Mouse (Mus musculus) forebrain, embryonic 13.5 days (tissue): ENCODE results near the gene Emc8. TPM values are rescaled to one million over a fixed set of nuclear protein-coding genes. Genes with fewer than 3 reads are reported as not detected.
A peak's percentile ranks its signal among the peaks of the same experiment; 100 is the strongest.

Source experiments
- ATAC-seq: fragments of 200-750 bp; cut with Nextera tagmentation; 2 replicates; pipeline ENCODE4 v1.8.0; 2017
- H3K27ac ChIP-seq: fragments of 300-500 bp; sonication (generic); 2 replicates; pipeline ENCODE4 v1.5.1; 2015; ENCODE audit warnings: inconsistent platforms, mild to moderate bottlenecking, moderate library complexity
- H3K27me3 ChIP-seq: fragments of 300-500 bp; sonication (generic); 2 replicates; pipeline ENCODE4 v1.6.1; 2015; ENCODE audit warnings: mild to moderate bottlenecking, inconsistent platforms
- H3K36me3 ChIP-seq: fragments of 300-500 bp; sonication (generic); 2 replicates; pipeline ENCODE4 v1.6.1; 2015; ENCODE audit warnings: mild to moderate bottlenecking, inconsistent platforms; ENCODE audit not compliant: poor library complexity, severe bottlenecking
- H3K4me1 ChIP-seq: fragments of 300-500 bp; sonication (generic); 2 replicates; pipeline ENCODE4 v1.6.1; 2015; ENCODE audit warnings: inconsistent platforms
- H3K4me2 ChIP-seq: fragments of 300-500 bp; sonication (generic); 2 replicates; pipeline ENCODE4 v1.6.1; 2015; ENCODE audit warnings: inconsistent platforms, mild to moderate bottlenecking, moderate library complexity
- H3K4me3 ChIP-seq: fragments of 300-500 bp; sonication (generic); 2 replicates; pipeline ENCODE4 v1.5.1; 2015; ENCODE audit warnings: mild to moderate bottlenecking, inconsistent platforms
- H3K9ac ChIP-seq: fragments of 300-500 bp; sonication (generic); 2 replicates; pipeline ENCODE4 v1.6.1; 2015; ENCODE audit warnings: mild to moderate bottlenecking, inconsistent platforms
- H3K9me3 ChIP-seq: fragments of 300-500 bp; sonication (generic); replicated peaks from 2 replicates; pipeline ENCODE4 v1.6.1; 2016; ENCODE audit warnings: inconsistent platforms
- WGBS: fragments of 180-500 bp; shearing (Covaris S2); methylation state at CpG from one replicate; pipeline ENCODE4 v1.1.7; 2015; 5-methylcytosine and 5-hydroxymethylcytosine counted together
- polyA plus RNA-seq: library from polyadenylated mRNA; unstranded; fragments of >200 nt; fragmentation: Nextera tagmentation; extraction: Ambion mirVana; gene quantifications from 2 replicates; pipeline ENCODE4 v1.2.1, GENCODE M21; 2015

The Emc8 gene
- polyA plus RNA-seq = 221 and 234 TPM in 2 replicates

- no peaks in the 10 kb centered on the region for H3K27me3 ChIP-seq
- H3K4me3 ChIP-seq = peak within 1 kb of the TSS; percentile 86
- peaks cover 37% of the 10 kb centered on the region for H3K36me3 ChIP-seq
- H3K4me1 ChIP-seq = peaks cover 55% of the 10 kb centered on the region
- ATAC-seq = no peak
- 1% methylated on average over 38 of the region's 51 CpGs for WGBS
- peak within 1 kb of the TSS; percentile 81 for H3K27ac ChIP-seq
- no peaks in the 10 kb centered on the region for H3K9me3 ChIP-seq
- peak within 1 kb of the TSS; percentile 93 for H3K4me2 ChIP-seq
- peak within 1 kb of the TSS; percentile 94 for H3K9ac ChIP-seq
Measured at GRCm38 (mm10) chr8:120668374-120668905, at the start of gene Emc8. TSS of gene Emc8 (minus strand) at chr8:120668573.

- H3K36me3 ChIP-seq = no peaks in the 10 kb centered on the region
- no peak overlapping the region for H3K27ac ChIP-seq
- H3K9ac ChIP-seq = no peak overlapping the region
- no peak overlapping the region for H3K4me2 ChIP-seq
- no peaks in the 10 kb centered on the region for H3K9me3 ChIP-seq
- WGBS = 84% methylated on average over 15 of the region's 15 CpGs
- no peak for ATAC-seq
- H3K4me1 ChIP-seq = no peaks in the 10 kb centered on the region
- H3K4me3 ChIP-seq = no peak overlapping the region
- no peaks in the 10 kb centered on the region for H3K27me3 ChIP-seq
Measured at GRCm38 (mm10) chr8:120715996-120716680, 47.8 kb upstream of the Emc8 start.

GRCm38 (mm10) chr8:120715200-120715599 is 46.8 kb upstream of the Emc8 start:
- Histone ChIP-seq H3K9me3 (no peaks in the 10 kb centered on the region), H3K27me3 (no peaks in the 10 kb centered on the region), H3K9ac (no peak overlapping the region), H3K4me2 (no peak overlapping the region), H3K27ac (no peak overlapping the region), H3K4me3 (no peak overlapping the region), H3K36me3 (no peaks in the 10 kb centered on the region), H3K4me1 (no peaks in the 10 kb centered on the region)
- 86% methylated on average over 6 of the region's 6 CpGs for WGBS
- no peak for ATAC-seq

GRCm38 (mm10) chr8:120709176-120709575 is 40.8 kb upstream of the Emc8 start:
- Histone ChIP-seq H3K36me3 (no peaks in the 10 kb centered on the region), H3K9me3 (no peaks in the 10 kb centered on the region), H3K4me2 (no peak overlapping the region), H3K4me3 (no peak overlapping the region), H3K9ac (no peak overlapping the region), H3K4me1 (no peaks in the 10 kb centered on the region), H3K27ac (no peak overlapping the region), H3K27me3 (no peaks in the 10 kb centered on the region)
- WGBS = 93% methylated on average over 10 of the region's 10 CpGs
- ATAC-seq = no peak

- Histone ChIP-seq H3K4me2 (no peak overlapping the region), H3K4me3 (no peak overlapping the region), H3K36me3 (no peaks in the 10 kb centered on the region), H3K27me3 (no peaks in the 10 kb centered on the region), H3K9me3 (no peaks in the 10 kb centered on the region), H3K4me1 (no peaks in the 10 kb centered on the region), H3K27ac (no peak overlapping the region), H3K9ac (no peak overlapping the region)
- WGBS = 78% methylated on average over 3 of the region's 3 CpGs
- no peak for ATAC-seq
Measured at GRCm38 (mm10) chr8:120706193-120706592, 37.8 kb upstream of the Emc8 start.

GRCm38 (mm10) chr8:120705163-120705562 is 36.8 kb upstream of the Emc8 start:
- WGBS = 87% methylated on average over 15 of the region's 15 CpGs
- Histone ChIP-seq H3K4me2 (no peak overlapping the region), H3K9me3 (no peaks in the 10 kb centered on the region), H3K27ac (no peak overlapping the region), H3K36me3 (no peaks in the 10 kb centered on the region), H3K4me3 (no peak overlapping the region), H3K27me3 (no peaks in the 10 kb centered on the region), H3K9ac (no peak overlapping the region), H3K4me1 (no peaks in the 10 kb centered on the region)
- ATAC-seq = no peak

GRCm38 (mm10) chr8:120704203-120704602 is 35.8 kb upstream of the Emc8 start:
- Histone ChIP-seq H3K36me3 (no peaks in the 10 kb centered on the region), H3K9ac (no peak overlapping the region), H3K4me1 (no peaks in the 10 kb centered on the region), H3K4me3 (no peak overlapping the region), H3K27me3 (no peaks in the 10 kb centered on the region), H3K27ac (no peak overlapping the region), H3K9me3 (no peaks in the 10 kb centered on the region), H3K4me2 (no peak overlapping the region)
- ATAC-seq = no peak
- WGBS = 81% methylated on average over 9 of the region's 9 CpGs

GRCm38 (mm10) chr8:120701758-120702465 is 33.5 kb upstream of the Emc8 start:
- H3K27me3 ChIP-seq = no peaks in the 10 kb centered on the region
- no peak overlapping the region for H3K4me2 ChIP-seq
- no peak overlapping the region for H3K9ac ChIP-seq
- no peak for ATAC-seq
- H3K9me3 ChIP-seq = no peaks in the 10 kb centered on the region
- WGBS = 71% methylated on average over 19 of the region's 19 CpGs
- peaks cover 3% of the 10 kb centered on the region; the same call in 1 of the 2 replicates for H3K4me1 ChIP-seq
- H3K36me3 ChIP-seq = no peaks in the 10 kb centered on the region
- H3K27ac ChIP-seq = no peak overlapping the region
- H3K4me3 ChIP-seq = no peak overlapping the region

GRCm38 (mm10) chr8:120700053-120700452 is 31.7 kb upstream of the Emc8 start:
- 89% methylated on average over 4 of the region's 4 CpGs for WGBS
- Histone ChIP-seq H3K9me3 (no peaks in the 10 kb centered on the region), H3K4me1 (peaks cover 4% of the 10 kb centered on the region; the same call in 1 of the 2 replicates), H3K4me3 (no peak overlapping the region), H3K36me3 (no peaks in the 10 kb centered on the region), H3K9ac (no peak overlapping the region), H3K27me3 (no peaks in the 10 kb centered on the region), H3K4me2 (no peak overlapping the region), H3K27ac (no peak overlapping the region)
- no peak for ATAC-seq

GRCm38 (mm10) chr8:120699565-120699964 is 31.2 kb upstream of the Emc8 start:
- Histone ChIP-seq H3K9me3 (no peaks in the 10 kb centered on the region), H3K36me3 (no peaks in the 10 kb centered on the region), H3K27ac (no peak overlapping the region), H3K4me3 (no peak overlapping the region), H3K4me2 (no peak overlapping the region), H3K9ac (no peak overlapping the region), H3K27me3 (no peaks in the 10 kb centered on the region), H3K4me1 (peaks cover 4% of the 10 kb centered on the region; the same call in 1 of the 2 replicates)
- no peak for ATAC-seq
- 71% methylated on average over 2 of the region's 2 CpGs for WGBS

- no peak overlapping the region for H3K4me2 ChIP-seq
- no peaks in the 10 kb centered on the region for H3K27me3 ChIP-seq
- WGBS = 87% methylated on average over 6 of the region's 6 CpGs
- no peak overlapping the region for H3K4me3 ChIP-seq
- ATAC-seq = no peak
- no peak overlapping the region for H3K27ac ChIP-seq
- H3K9me3 ChIP-seq = no peaks in the 10 kb centered on the region
- peaks cover 4% of the 10 kb centered on the region; the same call in 1 of the 2 replicates for H3K4me1 ChIP-seq
- H3K9ac ChIP-seq = no peak overlapping the region
- H3K36me3 ChIP-seq = no peaks in the 10 kb centered on the region
Measured at GRCm38 (mm10) chr8:120699079-120699478, 30.7 kb upstream of the Emc8 start.

- Histone ChIP-seq H3K4me1 (peaks cover 4% of the 10 kb centered on the region; the same call in 1 of the 2 replicates), H3K27ac (no peak overlapping the region), H3K4me2 (no peak overlapping the region), H3K4me3 (no peak overlapping the region), H3K9me3 (no peaks in the 10 kb centered on the region), H3K9ac (no peak overlapping the region), H3K27me3 (no peaks in the 10 kb centered on the region), H3K36me3 (no peaks in the 10 kb centered on the region)
- 90% methylated on average over 7 of the region's 7 CpGs for WGBS
- no peak for ATAC-seq
Measured at GRCm38 (mm10) chr8:120698426-120698825, 30.1 kb upstream of the Emc8 start.
